Mouse (Mus musculus): ENCODE data around the gene Rusc2.

Rusc2 gene

GRCm38 (mm10) chr4:43381408-43382154 is at the start of gene Rusc2:
Gene Rusc2 (plus strand): TSS chr4:43381979.
- peak; percentile 67 for DNase-seq

GRCm38 (mm10) chr4:43334771-43335170 is 47.0 kb upstream of the Rusc2 start:
- DNase-seq: no peak

GRCm38 (mm10) chr4:43336176-43336575 is 45.6 kb upstream of the Rusc2 start:
- no peak for DNase-seq

GRCm38 (mm10) chr4:43340096-43340804 is 41.5 kb upstream of the Rusc2 start:
- DNase-seq: no peak

- no peak for DNase-seq
Measured at GRCm38 (mm10) chr4:43341276-43341891, 40.4 kb upstream of the Rusc2 start.

- no peak for DNase-seq
Measured at GRCm38 (mm10) chr4:43342443-43342842, 39.3 kb upstream of the Rusc2 start.

GRCm38 (mm10) chr4:43344932-43345331 is 36.8 kb upstream of the Rusc2 start:
- no peak for DNase-seq

GRCm38 (mm10) chr4:43349206-43349605 is 32.6 kb upstream of the Rusc2 start:
- no peak for DNase-seq

- DNase-seq: no peak
Measured at GRCm38 (mm10) chr4:43350038-43350560, 31.7 kb upstream of the Rusc2 start.

- no peak for DNase-seq
Measured at GRCm38 (mm10) chr4:43353662-43354061, 28.1 kb upstream of the Rusc2 start.

GRCm38 (mm10) chr4:43364914-43365560 is 16.7 kb upstream of the Rusc2 start:
- peak; percentile 18 for DNase-seq

GRCm38 (mm10) chr4:43367295-43367694 is 14.5 kb upstream of the Rusc2 start:
- no peak for DNase-seq

- no peak for DNase-seq
Measured at GRCm38 (mm10) chr4:43367787-43368186, 14.0 kb upstream of the Rusc2 start.

GRCm38 (mm10) chr4:43371406-43371805 is 10.4 kb upstream of the Rusc2 start:
- DNase-seq: no peak

- no peak for DNase-seq
Measured at GRCm38 (mm10) chr4:43372155-43372554, 9.6 kb upstream of the Rusc2 start.

GRCm38 (mm10) chr4:43374266-43374665 is 7.5 kb upstream of the Rusc2 start:
- DNase-seq: no peak

- no peak for DNase-seq
Measured at GRCm38 (mm10) chr4:43379601-43380000, 2.2 kb upstream of the Rusc2 start.

- no peak for DNase-seq
Measured at GRCm38 (mm10) chr4:43380951-43381350, 828 bp upstream of the Rusc2 start.

GRCm38 (mm10) chr4:43382155-43383020 is 609 bp downstream of the Rusc2 start:
- no peak for DNase-seq

- DNase-seq: no peak
Measured at GRCm38 (mm10) chr4:43383246-43384082, 1.7 kb downstream of the Rusc2 start.

GRCm38 (mm10) chr4:43384083-43384460 is 2.3 kb downstream of the Rusc2 start:
- no peak for DNase-seq

All from liver (tissue).